Mouse (Mus musculus): ENCODE results near the gene Hsd17b12.
A peak's percentile ranks its signal among the peaks of the same experiment; 100 is the strongest.

The Hsd17b12 gene

DNA sequence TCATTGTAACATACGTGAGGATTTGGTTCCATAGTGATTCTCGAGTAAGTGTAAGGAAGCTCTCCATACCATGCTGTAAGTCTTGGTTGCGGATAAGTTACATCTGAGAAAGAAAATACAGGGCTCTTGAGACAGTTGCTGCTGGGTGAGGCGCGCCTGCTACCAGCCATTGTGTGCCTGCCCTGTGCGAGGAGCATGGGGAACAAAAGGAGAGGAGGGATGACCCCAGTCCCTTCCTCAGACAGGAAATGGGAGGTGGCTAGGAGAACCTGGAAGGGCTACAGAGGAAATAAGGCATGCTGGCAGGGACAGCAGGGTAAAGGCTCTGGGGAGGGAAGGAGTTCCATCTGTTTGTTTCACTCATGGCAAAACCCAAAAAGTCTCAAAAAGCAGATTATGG, 156.4 kb downstream of the Hsd17b12 start:
- DNase-seq = peak; percentile 39

DNA sequence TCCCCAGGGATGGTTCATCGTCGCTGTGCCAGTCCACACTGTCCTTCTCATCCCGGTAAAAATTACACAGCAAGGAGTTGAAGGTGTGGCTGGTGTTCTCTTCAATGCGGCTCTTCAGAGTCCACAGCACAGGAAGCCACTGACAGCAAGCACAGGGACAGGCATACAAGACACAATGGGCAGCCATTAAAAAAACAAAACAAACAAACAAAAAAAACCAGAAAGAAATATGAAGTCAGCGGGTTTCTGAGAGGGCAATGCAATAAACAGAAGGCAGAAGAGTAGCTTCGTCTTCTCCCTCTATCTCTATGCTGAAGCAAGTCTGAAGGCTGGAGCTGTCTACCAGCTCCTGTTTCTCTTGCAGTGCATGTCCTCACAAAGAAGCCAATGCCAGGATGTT, 161.5 kb downstream of the Hsd17b12 start, which contains the start of gene Gm27027:
Gm27027 (minus strand) TSS at position 101 of the 400 bp plus-strand sequence.
- no peak for DNase-seq

DNA sequence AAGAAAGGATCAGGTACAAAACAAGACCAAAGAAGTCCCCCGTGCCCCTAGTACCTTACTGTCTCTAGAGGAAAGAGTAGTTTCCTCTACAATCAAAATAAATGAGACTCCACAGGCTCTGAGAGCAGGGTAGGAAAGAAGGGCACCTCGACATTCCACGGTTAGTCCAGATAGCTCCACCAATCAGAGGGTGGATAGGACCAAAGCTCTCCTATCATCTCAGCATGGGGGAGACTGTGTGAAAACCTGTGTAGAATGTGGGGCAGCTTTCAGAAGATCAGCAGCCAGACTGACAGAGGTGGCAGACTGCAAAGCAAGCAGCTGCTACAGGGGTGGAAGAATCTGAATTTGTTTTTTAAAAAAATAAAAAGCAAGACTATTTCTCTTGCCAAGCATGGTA, 165.0 kb downstream of the Hsd17b12 start:
- DNase-seq = no peak

DNA sequence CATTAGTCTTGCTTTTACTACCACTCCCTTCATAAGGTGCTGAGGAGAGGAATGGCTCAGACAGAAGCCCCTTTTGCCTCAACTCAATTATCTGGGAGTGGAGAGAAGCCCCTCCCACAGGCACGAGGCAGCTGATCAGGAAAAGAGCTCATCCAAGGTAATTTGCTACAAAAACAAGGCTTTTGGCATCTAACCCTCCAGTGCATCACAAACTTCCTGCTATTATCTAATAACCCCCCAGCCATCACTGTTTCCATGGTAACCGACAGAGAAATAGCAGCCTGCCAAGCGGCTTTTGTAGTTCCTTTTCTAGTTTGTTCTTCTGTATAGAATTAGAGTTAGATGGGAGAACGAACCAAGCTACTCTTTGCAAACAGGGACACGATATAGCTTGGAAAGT, 165.5 kb downstream of the Hsd17b12 start:
- peak; percentile 20 for DNase-seq

DNA sequence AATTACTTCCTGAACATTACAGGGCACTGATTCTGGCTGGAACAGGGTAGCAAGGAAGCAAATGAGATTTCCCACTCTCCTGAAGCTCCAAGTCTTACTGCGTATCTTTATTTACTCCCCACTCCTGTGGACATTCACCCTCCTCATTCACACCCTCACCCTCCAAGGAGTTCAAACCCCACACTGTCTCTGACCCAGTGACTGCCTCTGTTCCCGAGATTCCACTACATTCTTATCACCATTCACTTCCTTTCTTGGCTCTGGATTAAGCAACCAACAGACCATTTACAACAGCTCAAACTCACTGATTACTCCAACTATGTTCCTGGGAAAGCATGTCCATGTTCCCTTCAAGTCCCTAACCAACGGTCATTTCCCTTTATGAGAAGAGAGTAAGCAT, 166.4 kb downstream of the Hsd17b12 start:
- no peak for DNase-seq

DNA sequence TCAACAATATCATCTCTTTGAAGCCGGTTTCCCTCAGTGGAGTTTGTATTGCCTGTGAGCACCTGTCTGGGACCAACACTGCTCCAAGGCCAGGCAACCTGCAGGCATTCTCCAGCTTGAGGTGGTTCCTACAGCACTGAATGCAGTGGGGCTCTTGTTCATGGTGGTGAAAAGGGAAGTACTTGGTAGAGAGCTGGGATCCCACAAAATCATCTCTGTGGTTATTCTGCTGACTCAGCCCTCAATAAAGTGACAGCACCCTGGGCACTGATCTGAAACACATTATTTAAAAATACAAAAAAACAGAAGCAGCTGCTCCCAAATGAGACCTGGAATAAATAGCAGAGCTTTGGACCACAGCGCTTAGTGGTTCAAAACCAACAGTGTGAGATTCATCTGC, 169.3 kb downstream of the Hsd17b12 start:
- DNase-seq = no peak

Measured in lung, postnatal 36 days (tissue).